Mouse (Mus musculus) brain, embryonic 14.5 days (tissue): ENCODE measurements around the gene Plin5. TPM values are rescaled to one million over a fixed set of nuclear protein-coding genes. Genes with fewer than 3 reads are reported as not detected.
"Not testable (repeated sequence)": the region's sequence is repeated elsewhere in the genome, so short reads cannot be mapped to it uniquely, and the experiment has no call there.

ENCODE experiments used
- DNase-seq: peaks from one replicate; pipeline ENCODE4 v3.0.0-alpha.2; 2011; ENCODE audit warnings: low read depth
- CTCF ChIP-seq: fragments of 200-500 bp; IDR thresholded peaks from 2 replicates; pipeline ENCODE4 v1.5.1; 2012; ENCODE audit warnings: inconsistent platforms, mild to moderate bottlenecking, moderate library complexity, borderline replicate concordance; ENCODE audit not compliant: insufficient read depth, insufficient read length; ENCODE audit errors: extremely low read depth
- POLR2A ChIP-seq: fragments of 200-500 bp; IDR thresholded peaks from 2 replicates; pipeline ENCODE4 v1.6.1; 2012; ENCODE audit warnings: mild to moderate bottlenecking, inconsistent platforms, borderline replicate concordance; ENCODE audit not compliant: poor library complexity, insufficient read depth, insufficient read length, severe bottlenecking; ENCODE audit errors: extremely low read depth
- polyA plus RNA-seq: library from polyadenylated mRNA; depleted of rRNA; stranded (reverse); fragments of >200 nt; gene quantifications from 2 replicates; pipeline ENCODE4 v1.2.3, GENCODE M21; 2012

Plin5 gene
- polyA plus RNA-seq, 1 experiment = 0.67 TPM

DNA sequence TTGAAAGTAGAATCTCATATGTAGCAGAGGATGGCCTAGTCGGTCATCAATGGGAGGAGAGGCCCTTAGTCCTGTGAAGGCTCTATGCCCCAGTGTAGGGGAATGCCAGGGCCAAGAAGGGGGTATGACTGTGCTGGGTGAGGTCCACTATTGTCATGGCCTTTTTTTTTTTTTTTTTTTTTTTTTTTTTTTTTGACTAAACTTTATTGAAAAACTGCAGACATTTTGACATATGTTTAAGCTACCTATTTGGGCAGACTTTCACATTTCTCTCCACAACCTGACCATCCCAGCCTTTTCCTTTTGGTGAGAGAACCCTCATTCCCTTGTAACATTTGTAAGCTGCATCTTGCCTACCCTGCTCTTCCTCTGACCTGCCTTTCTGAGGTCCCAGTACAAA, 25.1 kb downstream of the Plin5 start:
- DNase-seq = no peak
- TF ChIP-seq POLR2A (no peak), CTCF (no peak)

DNA sequence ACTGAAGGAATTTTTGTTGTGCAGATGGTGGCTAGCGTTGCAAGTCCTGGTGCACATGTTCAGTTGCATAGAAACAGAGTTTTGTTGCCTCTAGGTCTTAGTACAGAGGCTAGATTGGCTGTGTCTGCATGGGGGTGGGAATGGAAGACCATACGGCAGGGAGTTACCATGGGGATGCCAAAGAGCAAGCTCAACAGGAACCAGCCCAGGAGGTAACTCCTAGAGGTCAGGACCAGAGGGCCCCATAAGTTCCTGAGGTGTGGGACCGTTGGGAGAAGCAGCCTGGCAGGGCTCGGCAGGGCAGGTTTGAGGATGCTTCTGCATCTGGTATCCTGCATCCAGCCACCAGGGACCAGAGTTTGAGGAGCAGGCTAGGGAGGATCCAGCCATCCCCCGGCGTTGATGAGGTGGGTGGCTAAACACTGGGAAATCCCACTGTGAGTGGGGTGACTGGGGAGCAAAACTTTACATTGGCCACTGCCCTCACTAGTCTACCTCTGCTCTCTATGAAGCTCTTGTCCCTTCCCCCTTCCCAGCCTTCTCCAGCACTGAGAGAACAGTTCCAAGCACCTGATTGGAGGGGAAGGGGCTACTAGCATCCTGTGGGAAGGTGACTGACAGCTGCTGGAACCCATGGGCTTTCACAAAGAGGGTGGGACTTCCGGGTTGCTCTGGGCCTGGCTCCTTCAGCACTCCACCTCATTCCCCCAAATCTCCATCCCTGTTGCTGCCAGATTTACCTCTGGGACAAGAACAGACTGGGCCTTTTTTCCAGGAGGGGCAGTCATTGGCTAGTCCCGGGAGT, 36.4 kb downstream of the Plin5 start:
- peak; percentile 95 for DNase-seq
- no peak for TF ChIP-seq CTCF
- no peak for TF ChIP-seq POLR2A

DNA sequence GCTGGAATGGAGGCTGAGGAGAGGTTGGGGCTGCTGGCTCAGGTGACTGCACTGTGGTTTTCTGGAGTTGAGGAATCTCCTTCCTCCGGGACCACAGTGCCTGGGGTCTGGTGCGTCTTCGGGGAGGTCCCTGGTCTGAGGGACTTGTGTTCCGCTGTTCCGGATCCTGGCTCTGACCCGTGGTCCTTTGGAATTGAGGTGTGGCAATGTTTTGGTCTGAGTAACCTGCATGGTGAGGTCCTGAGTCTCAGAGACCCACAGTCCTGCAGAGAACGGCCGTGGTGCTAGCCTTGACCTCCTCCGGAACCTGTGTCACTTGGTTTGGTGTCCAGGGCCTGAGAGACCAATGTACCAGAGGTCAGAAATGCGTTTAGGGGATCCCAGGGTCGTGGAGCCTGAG, 37.5 kb downstream of the Plin5 start:
- peak; percentile 10 for DNase-seq

DNA sequence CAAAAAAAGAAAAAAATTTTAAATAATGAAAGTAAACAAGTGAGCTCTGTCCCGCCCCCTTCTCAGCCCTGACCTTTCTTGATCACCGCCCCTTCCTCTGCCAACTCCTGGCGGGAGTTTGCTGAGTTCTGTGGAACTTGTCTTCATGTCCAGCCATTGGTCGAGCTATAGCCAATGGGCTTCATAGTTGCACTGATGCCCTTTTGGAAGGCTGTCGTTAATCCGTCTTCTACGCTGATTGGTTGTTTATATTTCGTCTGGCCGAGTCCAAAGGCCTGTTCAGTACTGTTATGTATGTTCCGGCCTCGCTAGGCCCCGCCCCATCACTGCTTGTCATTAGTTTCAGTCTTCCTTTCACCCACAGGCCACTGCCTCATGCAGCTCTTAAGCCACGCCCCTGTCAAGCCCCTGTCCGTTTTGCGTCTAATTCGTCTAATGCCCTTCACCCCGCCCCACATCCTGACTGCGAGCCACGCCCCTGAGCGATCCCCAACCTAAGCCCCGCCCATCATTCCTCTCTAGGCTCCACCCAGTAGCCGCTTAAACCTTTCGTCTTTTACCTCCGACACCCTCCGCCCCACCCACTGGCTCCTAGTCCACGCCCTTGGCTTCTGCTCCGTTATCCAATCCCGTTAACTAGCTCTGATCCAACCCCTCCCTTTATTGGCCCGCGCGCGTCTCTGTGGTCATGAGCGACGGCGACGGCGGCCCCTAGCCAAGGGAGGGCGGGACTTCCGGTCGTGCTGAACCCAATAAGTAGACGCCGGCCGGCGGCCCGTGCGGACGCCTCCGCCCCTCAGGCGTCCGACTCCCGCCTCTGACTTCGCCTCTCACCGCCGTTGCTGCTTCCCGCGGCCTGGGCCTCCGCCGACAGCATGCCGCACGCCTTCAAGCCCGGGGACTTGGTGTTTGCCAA, 38.3 kb downstream of the Plin5 start, which contains the start of gene Hdgfl2:
Hdgfl2 (plus strand) TSS at position 755 of the 916 bp plus-strand sequence.
- peak; percentile 100 for DNase-seq
- peak; percentile 89 for TF ChIP-seq POLR2A
- TF ChIP-seq CTCF = no peak

More for the DNA sequence above, 37.5 kb downstream of the Plin5 start:
- TF ChIP-seq POLR2A (no peak), CTCF (no peak)

DNA sequence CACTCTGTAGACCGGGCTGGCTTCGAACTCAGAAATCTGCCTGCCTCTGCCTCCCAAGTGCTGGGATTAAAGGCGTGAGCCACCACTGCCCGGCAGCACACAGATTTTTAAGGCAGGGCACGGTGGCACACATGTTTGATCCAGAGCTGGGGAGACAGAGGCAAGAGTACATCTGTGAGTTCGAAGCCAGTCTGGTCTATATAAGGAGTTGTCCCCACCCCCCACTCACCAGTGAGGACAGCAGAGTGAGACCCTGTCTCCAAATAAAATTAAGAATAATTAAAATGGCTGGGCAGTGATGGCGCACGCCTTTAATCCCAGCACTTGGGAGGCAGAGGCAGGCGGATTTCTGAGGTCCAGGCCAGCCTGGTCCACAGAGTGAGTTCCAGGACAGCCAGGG, 39.0 kb downstream of the Plin5 start:
- DNase-seq = peak; percentile 11

DNA sequence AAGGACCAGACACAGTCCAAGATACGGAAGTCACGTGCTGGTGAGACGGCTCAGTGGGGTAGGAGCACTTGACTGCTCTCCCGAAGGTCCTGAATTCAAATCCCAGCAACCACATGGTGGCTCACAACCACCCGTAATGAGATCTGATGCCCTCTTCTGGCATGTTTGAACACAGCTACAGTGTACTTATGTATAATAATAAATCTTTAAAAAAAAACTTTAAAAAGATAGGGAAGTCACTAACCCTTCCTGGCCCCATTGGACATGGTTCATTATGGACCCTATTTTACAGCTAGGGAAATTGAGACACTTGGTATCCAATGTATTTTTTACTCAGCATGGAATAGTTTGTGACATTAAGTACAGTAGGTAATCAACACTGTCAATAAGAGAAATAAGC, 39.9 kb downstream of the Plin5 start:
- DNase-seq = no peak
- TF ChIP-seq POLR2A (no peak), CTCF (no peak)

DNA sequence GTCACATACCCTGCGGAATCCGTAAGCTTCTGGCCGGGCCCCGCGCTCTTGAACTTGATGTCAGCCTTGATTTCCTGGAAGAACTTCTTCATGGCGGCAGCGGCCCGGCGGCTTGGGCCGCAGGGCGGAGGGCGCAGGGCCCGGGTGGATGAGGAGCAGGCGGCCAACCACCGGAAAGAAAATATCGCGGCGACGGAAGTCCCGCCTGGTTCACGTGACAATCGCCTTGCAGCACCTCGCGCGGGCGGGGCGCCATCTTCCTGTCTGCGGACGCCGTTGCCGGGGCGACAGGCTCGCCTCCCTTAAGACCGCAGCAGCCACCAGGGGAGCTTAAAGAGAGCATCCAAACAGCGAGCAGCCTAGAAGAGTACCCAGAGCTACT, 42.6 kb downstream of the Plin5 start, which contains the start of gene Ubxn6:
Ubxn6 (minus strand) TSS at position 202 of the 382 bp plus-strand sequence.
- TF ChIP-seq CTCF (peak; percentile 41; the same call in 1 of the 2 replicates), POLR2A (peak; percentile 51; the same call in 1 of the 2 replicates)

DNA sequence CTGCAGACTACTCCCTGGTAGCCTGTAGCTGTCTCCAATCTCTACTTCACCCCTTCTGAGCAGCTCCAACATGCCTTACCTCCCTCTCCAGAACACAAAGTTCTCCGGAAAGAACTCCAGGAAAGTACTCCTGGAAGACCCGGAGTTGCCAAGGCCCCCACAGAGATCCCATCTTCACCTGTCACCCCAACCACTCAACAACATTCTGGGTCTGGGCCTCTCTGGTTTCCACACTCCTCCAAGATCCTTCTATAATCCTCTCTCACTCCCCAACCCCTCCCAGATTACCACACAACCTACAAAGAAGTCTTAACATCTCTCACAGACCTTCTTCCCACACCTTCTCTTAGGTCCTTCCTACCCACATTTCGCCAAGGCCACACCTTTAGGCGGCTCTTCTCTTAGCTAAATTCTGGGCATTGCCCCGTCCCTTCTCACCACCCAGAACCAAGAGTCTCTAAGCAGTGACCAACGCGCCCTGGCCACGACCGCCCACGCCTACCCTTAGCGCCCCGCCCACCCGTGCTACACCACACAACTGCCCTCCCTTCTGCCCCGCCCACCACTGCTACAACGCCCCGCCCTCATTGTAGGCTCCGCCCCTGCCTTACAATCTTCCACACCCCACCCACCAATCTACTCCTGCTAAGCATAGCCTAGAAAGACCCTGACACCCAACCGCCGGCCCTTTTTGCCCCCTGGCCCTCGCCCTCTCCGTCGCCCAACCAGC, 43.1 kb downstream of the Plin5 start:
- peak; percentile 83 for DNase-seq
- TF ChIP-seq CTCF = no peak
- no peak for TF ChIP-seq POLR2A

More for the DNA sequence above, 42.6 kb downstream of the Plin5 start, which contains the start of gene Ubxn6:
- peak; percentile 99 for DNase-seq

DNA sequence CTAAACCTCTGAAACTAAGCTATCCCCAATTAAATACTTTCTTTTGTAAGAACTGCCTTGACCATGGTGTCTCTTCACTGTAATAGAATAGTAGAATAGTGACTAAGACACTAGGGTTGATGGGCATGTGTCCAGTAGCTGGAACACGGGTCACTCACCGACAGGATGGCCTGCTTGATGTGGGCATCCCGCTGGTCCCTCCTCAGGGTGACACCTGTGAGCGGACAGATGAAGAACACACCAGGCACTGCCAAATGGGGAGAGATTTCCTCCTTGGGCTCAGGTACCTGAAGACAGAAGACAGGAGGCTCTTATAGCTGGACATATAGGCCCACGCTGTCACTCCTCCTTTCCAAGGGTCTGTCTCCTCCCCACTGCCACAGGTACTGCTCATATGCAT, 45.2 kb downstream of the Plin5 start:
- TF ChIP-seq POLR2A (no peak), CTCF (no peak)

DNA sequence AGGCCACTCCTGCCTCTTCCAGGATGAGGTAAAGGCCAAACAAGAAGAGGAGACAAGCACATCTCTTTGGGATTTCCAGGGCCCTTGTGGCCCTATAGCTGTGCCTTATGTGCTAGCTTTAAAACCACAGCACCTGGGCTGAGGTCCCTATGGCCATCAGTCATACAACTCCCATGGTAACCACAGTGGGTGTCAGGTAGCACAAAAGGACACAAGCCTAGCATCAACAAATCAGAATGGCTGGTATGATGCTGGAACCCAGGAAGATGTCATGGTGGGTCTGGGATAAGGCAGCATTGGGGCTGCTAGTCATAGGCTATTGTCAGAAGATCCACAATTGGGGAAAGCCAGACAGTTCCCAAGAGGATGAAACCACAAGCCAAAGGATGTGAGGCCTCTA, 46.3 kb downstream of the Plin5 start:
- TF ChIP-seq POLR2A = no peak
- TF ChIP-seq CTCF = no peak

More for the DNA sequence above, 45.2 kb downstream of the Plin5 start:
- no peak for DNase-seq

DNA sequence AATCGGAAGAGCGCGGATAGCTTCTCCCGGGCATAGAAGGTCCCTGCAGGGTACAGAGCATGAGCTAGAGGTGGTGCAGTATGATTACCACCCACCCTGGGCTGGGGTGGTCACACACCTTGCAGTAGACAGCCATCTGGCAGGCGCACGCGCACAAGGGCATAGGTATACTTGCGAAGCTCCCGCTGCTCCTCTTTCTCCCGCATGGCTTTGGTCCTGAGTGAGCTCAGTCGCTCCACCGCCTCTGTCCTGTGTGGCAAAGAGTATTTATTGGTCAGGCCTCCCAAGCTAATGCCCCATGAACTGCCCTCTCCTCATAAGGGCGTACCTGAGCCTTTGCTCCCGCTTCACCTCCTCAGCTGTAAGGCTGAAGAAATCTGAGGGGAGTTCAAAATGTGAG, 48.3 kb downstream of the Plin5 start:
- no peak for TF ChIP-seq CTCF
- no peak for TF ChIP-seq POLR2A
- DNase-seq = no peak

More for the DNA sequence above, 46.3 kb downstream of the Plin5 start:
- no peak for DNase-seq

DNA sequence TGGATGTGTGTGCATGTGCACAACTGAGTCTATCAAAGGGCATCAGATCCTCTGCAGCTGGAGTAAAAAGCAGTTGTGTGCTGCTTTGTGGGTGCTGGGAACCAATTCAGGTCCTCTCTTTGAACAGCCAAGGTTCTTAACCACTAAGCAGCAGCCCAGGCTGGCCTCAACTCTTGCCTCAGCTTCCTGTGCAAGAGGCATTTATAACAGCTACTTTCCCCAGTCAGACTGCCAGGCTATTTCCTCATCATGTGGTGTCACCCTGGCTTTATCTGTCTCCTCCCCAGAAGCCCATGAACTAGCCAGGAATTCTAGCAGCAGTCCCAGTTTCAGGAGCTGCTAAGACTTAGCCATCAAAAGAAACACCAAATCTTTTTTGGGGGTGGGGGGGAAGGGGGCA, 50.9 kb downstream of the Plin5 start:
- no peak for DNase-seq
- TF ChIP-seq CTCF (no peak), POLR2A (no peak)

DNA sequence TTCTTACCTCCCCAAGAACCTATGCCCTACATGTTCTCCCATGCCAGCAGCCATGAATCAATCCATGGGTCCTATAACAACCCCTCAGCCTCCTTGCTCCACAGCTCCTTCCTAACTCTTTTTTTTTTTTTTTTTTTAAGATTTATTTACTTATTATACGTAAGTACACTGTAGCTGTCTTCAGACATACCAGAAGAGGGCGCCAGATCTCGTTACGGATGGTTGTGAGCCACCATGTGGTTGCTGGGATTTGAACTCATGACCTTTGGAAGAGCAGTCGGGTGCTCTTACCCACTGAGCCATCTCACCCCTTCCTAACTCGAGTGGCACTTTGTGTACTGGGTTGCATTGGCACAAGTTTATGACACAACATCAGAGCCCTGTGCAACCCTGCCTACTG, 51.7 kb downstream of the Plin5 start:
- DNase-seq = not testable (repeated sequence)
